Comparison of ENCODE assay signal across 16 mouse cellular contexts in genomic region chr2:24427866-24428675, GRCm38 (mm10). TPM values are rescaled to one million over a fixed set of nuclear protein-coding genes. Genes with fewer than 3 reads are reported as not detected.
DNase-seq lines count a peak whose midpoint lies in the region; ATAC-seq lines count a peak whose summit lies in the region.
"Had no signal": no experiment of that assay in that cellular context is flagged by ENCODE, and none has a peak within 500 bp of the region (broad histone marks: within the 10 kb centered on the region; RNA-seq: fewer than 3 reads in every experiment).

No protein-coding gene starts in this region.

- H3K36me3 ChIP-seq in hindbrain, embryonic 12.5 days, result no peaks in the 10 kb centered on the region
- H3K36me3 ChIP-seq: intestine, embryonic 15.5 days had no signal

- peak overlapping the region; percentile 69 for H3K27ac ChIP-seq in hindbrain, embryonic 12.5 days
- H3K27ac ChIP-seq: heart, adult 2 months; intestine, embryonic 15.5 days had no signal

- 36% methylated on average over 12 of the region's 12 CpGs for WGBS in hindbrain, embryonic 12.5 days

- H3K27me3 ChIP-seq in hindbrain, embryonic 12.5 days, result 0 out of 2 replicates have a peak, but pooled peaks cover 3% of the 10 kb centered on the region
- H3K27me3 ChIP-seq: intestine, embryonic 15.5 days had no signal

- H3K4me1 ChIP-seq in hindbrain, embryonic 12.5 days, result peaks cover 3% of the 10 kb centered on the region; the same call in 1 of the 2 replicates
- H3K4me1 ChIP-seq: intestine, embryonic 15.5 days had no signal

- H3K9me3 ChIP-seq in hindbrain, embryonic 12.5 days (replicated peaks), result no peaks in the 10 kb centered on the region
- H3K9me3 ChIP-seq: intestine, embryonic 15.5 days had no signal

- no peak overlapping the region for H3K9ac ChIP-seq in hindbrain, embryonic 12.5 days
- H3K9ac ChIP-seq: intestine, embryonic 15.5 days; lung, embryonic 14.5 days had no signal

- H3K4me3 ChIP-seq in hindbrain, embryonic 12.5 days, result no peak overlapping the region
- H3K4me3 ChIP-seq: heart, adult 2 months; intestine, embryonic 15.5 days had no signal

- H3K4me2 ChIP-seq in hindbrain, embryonic 12.5 days (replicated peaks), result no peak overlapping the region
- H3K4me2 ChIP-seq: intestine, embryonic 15.5 days; lung, embryonic 14.5 days had no signal

- DNase-seq in kidney, adult 11 months, result peak; percentile 72
- no peak for DNase-seq in kidney, adult 18-20 months
- peak; percentile 63 to 77 for DNase-seq in kidney, postnatal 36 days
- DNase-seq in retina, embryonic 14.5 days (ENCODE audit: low spot score), result peak; percentile 54
- DNase-seq in ovary, adult 18-20 months (ENCODE audit: low spot score), result no peak
- DNase-seq in adrenal gland, adult 2 months, result no peak
- DNase-seq in adrenal gland, postnatal 14 days, result no peak
- DNase-seq: heart, adult 2 months; lung, embryonic 14.5 days; spleen, adult 18-20 months had no signal

- ATAC-seq in hindbrain, embryonic 12.5 days (ENCODE audit: low FRiP score), result peak; percentile 91
- ATAC-seq: activated CD4-positive, CD25-positive, alpha-beta regulatory T cell, adult 4 months; intestine, embryonic 15.5 days had no signal

RNA-seq across cellular contexts. Expression of gene Pax8, which starts 47.3 kb away (rescaled TPM):
- 27.1 and 39.0 TPM in 2 replicates for polyA plus RNA-seq in hindbrain, embryonic 12.5 days (2016; fragmentation: Nextera tagmentation; extraction: Ambion mirVana)
- total RNA-seq in adrenal gland, adult 2 months (2021), result not detected
- polyA plus RNA-seq in adrenal gland, adult 2 months (2012; rRNA removed), result not detected in 2 replicates
- total RNA-seq in adrenal gland, postnatal 14 days (2021), result not detected in 2 replicates
- total RNA-seq: heart, adult 2 months; neutrophil, adult 5-6 weeks had no signal
- polyA plus RNA-seq: activated CD4-positive, CD25-positive, alpha-beta regulatory T cell, adult 4 months; heart, adult 2 months; limb, embryonic 11.5 days; lung, embryonic 14.5 days; urinary bladder, adult 2 months had no signal

Comparison
In these comparisons a context has a peak if more than half of its experiments do, and no peak if none do; other contexts are left out.
1. DNase-seq: peak in kidney, adult 11 months (single experiment), kidney, postnatal 36 days (2 of 2) and retina, embryonic 14.5 days (single experiment); none in kidney, adult 18-20 months (single experiment), ovary, adult 18-20 months (single experiment), adrenal gland, adult 2 months (single experiment) and adrenal gland, postnatal 14 days (single experiment).